Mouse (Mus musculus) cerebellum, adult 9-11 months (tissue): Measurements from ENCODE around the gene Scaf4.

Source experiments
- DNase-seq: peaks from one replicate; pipeline ENCODE4 v3.0.0; 2022

The Scaf4 gene

GRCm38 (mm10) chr16:90197337-90197973 lies 86.8 kb downstream of the Scaf4 start:
- peak; percentile 64 for DNase-seq

- DNase-seq: no peak
Observed at GRCm38 (mm10) chr16:90196688-90197240, 87.5 kb downstream of the Scaf4 start.

GRCm38 (mm10) chr16:90193719-90194118 lies 90.6 kb downstream of the Scaf4 start:
- no peak for DNase-seq

DNA sequence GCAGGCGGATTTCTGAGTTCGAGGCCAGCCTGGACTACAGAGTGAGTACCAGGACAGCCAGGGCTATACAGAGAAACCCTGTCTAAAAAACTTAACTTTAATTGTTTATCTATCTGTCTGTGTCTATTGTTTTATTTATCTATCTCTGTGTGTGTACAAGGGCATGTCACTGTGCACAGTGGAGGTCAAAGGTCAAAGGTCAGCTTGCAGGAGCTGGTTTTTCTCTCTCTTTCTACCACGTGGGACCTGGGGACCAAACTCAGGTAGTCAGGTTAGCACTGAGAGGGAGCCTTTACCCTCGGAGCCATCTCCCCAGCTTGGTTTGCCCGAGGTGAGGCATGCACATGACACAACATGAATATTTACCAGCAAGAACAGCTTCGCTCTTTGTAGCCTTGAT lies 93.0 kb downstream of the Scaf4 start:
- no peak for DNase-seq

DNA sequence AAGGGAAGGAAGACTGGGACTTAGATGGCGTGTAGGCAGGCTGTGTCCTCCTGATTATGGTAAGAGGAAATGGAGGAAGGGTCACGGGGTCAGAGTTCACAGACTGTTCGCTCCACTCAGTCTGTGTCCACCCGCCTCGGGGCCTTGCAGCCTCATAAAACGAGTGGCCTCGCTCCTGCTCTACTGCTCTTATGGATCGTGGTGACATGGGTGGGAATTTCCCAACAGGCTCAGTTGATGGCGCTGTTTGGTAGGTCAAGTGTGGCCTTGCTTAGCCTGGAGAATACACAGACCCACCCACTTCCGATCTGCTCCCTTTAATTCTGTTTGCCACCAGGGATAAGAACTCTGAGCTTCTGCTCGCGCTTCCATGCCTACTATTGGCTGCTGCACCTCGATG lies 96.8 kb downstream of the Scaf4 start:
- DNase-seq: no peak

GRCm38 (mm10) chr16:90185928-90186588 lies 98.2 kb downstream of the Scaf4 start:
- peak; percentile 73 for DNase-seq

GRCm38 (mm10) chr16:90184135-90184534 lies 100.2 kb downstream of the Scaf4 start:
- no peak for DNase-seq

- peak; percentile 48 for DNase-seq
Observed at GRCm38 (mm10) chr16:90181673-90182072, 102.6 kb downstream of the Scaf4 start.

GRCm38 (mm10) chr16:90180975-90181374 lies 103.3 kb downstream of the Scaf4 start:
- no peak for DNase-seq

DNA sequence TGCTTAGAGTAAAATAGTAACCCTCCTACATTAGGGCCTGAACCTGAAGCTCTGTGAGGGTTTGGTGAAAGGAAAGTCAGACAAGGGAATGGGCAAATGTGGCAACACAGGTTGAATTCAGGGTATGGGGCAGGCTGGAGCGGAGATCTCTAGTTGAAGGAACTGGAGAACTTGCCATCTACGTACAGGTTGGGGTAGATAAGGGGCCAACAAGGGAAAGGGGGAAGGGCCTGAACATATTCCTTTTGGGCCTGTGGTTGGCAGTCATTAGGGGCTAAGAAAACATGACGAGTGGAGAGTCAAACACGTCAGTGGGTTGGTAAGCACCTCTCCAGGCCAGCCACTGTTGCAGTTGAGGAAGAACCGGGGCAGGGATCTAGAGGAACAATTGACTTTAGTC lies 104.4 kb downstream of the Scaf4 start:
- DNase-seq: no peak

- DNase-seq: no peak
Observed at GRCm38 (mm10) chr16:90178404-90178803, 105.9 kb downstream of the Scaf4 start.

DNA sequence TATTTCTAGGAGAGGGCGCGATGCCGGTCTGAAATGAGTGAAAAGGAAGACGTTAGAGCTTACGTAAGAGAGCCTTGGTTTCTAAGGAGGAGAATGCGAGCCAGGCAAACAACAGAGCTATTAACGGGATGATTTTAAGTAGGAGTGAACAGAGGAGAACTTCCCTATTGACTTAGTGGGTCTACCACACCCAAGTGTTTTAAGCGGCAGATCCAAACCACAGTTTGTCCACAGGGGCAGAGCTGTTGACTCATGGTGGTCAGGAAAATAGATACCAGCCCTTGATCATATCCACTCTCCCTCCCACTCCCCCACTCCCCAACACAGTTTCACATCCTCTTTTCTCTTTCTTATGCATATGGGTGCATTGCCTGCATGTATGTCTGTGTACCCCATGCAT lies 106.9 kb downstream of the Scaf4 start:
- no peak for DNase-seq

- DNase-seq: no peak
Observed at GRCm38 (mm10) chr16:90176472-90176871, 107.8 kb downstream of the Scaf4 start.
